ENCODE assay signal across 8 mouse cellular contexts in genomic region chr5:34549135-34549482, GRCm38 (mm10). TPM values are rescaled to one million over a fixed set of nuclear protein-coding genes. Genes with fewer than 3 reads are reported as not detected.
DNase-seq lines count a peak whose midpoint lies in the region; ATAC-seq and TF ChIP-seq lines count a peak whose summit lies in the region.

No protein-coding gene starts in this region.

- no peak for TF ChIP-seq CTCF in kidney, adult 2 months (conservative IDR thresholded peaks at IDR 0.05; ENCODE audit: insufficient read depth, insufficient read length, low read depth, low read length)

- H3K27ac ChIP-seq in kidney, adult 2 months (ENCODE audit: insufficient read depth, low read depth, low read length), result no peak overlapping the region
- H3K27ac ChIP-seq in embryonic facial prominence, embryonic 11.5 days (replicated peaks; ENCODE audit: low read depth, low read length), result no peak overlapping the region
- no peak overlapping the region for H3K27ac ChIP-seq in intestine, embryonic 14.5 days (ENCODE audit: low read depth)
- no peak overlapping the region for H3K27ac ChIP-seq in midbrain, embryonic 12.5 days (replicated peaks)

- no peaks in the 10 kb centered on the region for H3K36me3 ChIP-seq in kidney, adult 2 months (ENCODE audit: control insufficient read depth, insufficient read depth, low read length)
- peaks cover 6% of the 10 kb centered on the region for H3K36me3 ChIP-seq in embryonic facial prominence, embryonic 11.5 days (replicated peaks; ENCODE audit: control insufficient read depth, insufficient read depth, low read depth, low read length)
- H3K36me3 ChIP-seq in intestine, embryonic 14.5 days (ENCODE audit: control insufficient read depth, insufficient read depth, low read length), result peaks cover 11% of the 10 kb centered on the region
- H3K36me3 ChIP-seq in midbrain, embryonic 12.5 days, result peaks cover 24% of the 10 kb centered on the region

- 0 out of 2 replicates have a peak, but pooled peaks cover 3% of the 10 kb centered on the region for H3K4me1 ChIP-seq in kidney, adult 2 months (ENCODE audit: control insufficient read depth, insufficient read depth, low read length)
- no peaks in the 10 kb centered on the region; the same call in 1 of the 2 replicates for H3K4me1 ChIP-seq in embryonic facial prominence, embryonic 11.5 days (ENCODE audit: control insufficient read depth, insufficient read depth, low read length)
- peaks cover 7% of the 10 kb centered on the region; the same call in 1 of the 2 replicates for H3K4me1 ChIP-seq in intestine, embryonic 14.5 days (replicated peaks; ENCODE audit: control insufficient read depth, insufficient read depth, low read length)
- peaks cover 12% of the 10 kb centered on the region for H3K4me1 ChIP-seq in midbrain, embryonic 12.5 days

- no peak for DNase-seq in kidney, adult 2 months
- DNase-seq in kidney, adult 8-10 months, result no peak
- no peak for DNase-seq in embryonic facial prominence, embryonic 11.5 days (ENCODE audit: low spot score)
- DNase-seq in intestine, embryonic 14.5 days (ENCODE audit: low spot score), result peak; percentile 83
- DNase-seq in layer of hippocampus, adult 18-20 months (ENCODE audit: low spot score in 2 of 2), result no peak
- no peak for DNase-seq in adrenal gland, postnatal 25 days

- H3K4me3 ChIP-seq in kidney, adult 2 months (ENCODE audit: insufficient read depth, low read depth, low read length), result peak overlapping the region; percentile 66
- peak overlapping the region; percentile 90 for H3K4me3 ChIP-seq in embryonic facial prominence, embryonic 11.5 days (ENCODE audit: low read depth, low read length)
- peak overlapping the region; percentile 80 for H3K4me3 ChIP-seq in intestine, embryonic 14.5 days (ENCODE audit: low read depth, low read length)
- H3K4me3 ChIP-seq in midbrain, embryonic 12.5 days, result peak overlapping the region; percentile 79

- TF ChIP-seq POLR2A in kidney, adult 2 months (IDR thresholded peaks at IDR 0.05; ENCODE audit: low read depth, low read length), result no peak

- 20% methylated on average over 8 of the region's 8 CpGs for WGBS in kidney, adult 2 months
- WGBS in embryonic facial prominence, embryonic 11.5 days, result 21% methylated on average over 8 of the region's 8 CpGs
- WGBS in intestine, embryonic 14.5 days, result 27% methylated on average over 8 of the region's 8 CpGs
- WGBS in midbrain, embryonic 12.5 days, result 24% methylated on average over 8 of the region's 8 CpGs

- H3K4me2 ChIP-seq in embryonic facial prominence, embryonic 11.5 days (ENCODE audit: low read depth, low read length), result peak overlapping the region; percentile 44
- H3K4me2 ChIP-seq in intestine, embryonic 14.5 days (ENCODE audit: low read length), result peak overlapping the region; percentile 75
- peak overlapping the region; percentile 68 for H3K4me2 ChIP-seq in midbrain, embryonic 12.5 days (replicated peaks)

- no peaks in the 10 kb centered on the region for H3K9me3 ChIP-seq in embryonic facial prominence, embryonic 11.5 days (replicated peaks; ENCODE audit: control insufficient read depth, low read length)
- no peaks in the 10 kb centered on the region for H3K9me3 ChIP-seq in intestine, embryonic 14.5 days (ENCODE audit: control insufficient read depth, low read length)
- H3K9me3 ChIP-seq in midbrain, embryonic 12.5 days, result no peaks in the 10 kb centered on the region

- peak overlapping the region; percentile 98 for H3K9ac ChIP-seq in embryonic facial prominence, embryonic 11.5 days (replicated peaks; ENCODE audit: low read length)
- peak overlapping the region; percentile 86 for H3K9ac ChIP-seq in intestine, embryonic 14.5 days (ENCODE audit: low read length)
- peak overlapping the region; percentile 94; the same call in 1 of the 2 replicates for H3K9ac ChIP-seq in midbrain, embryonic 12.5 days (replicated peaks)

- peak; percentile 5; the same call in 1 of the 2 replicates for ATAC-seq in embryonic facial prominence, embryonic 11.5 days (replicated peaks; ENCODE audit: insufficient number of reproducible peaks, low FRiP score, low TSS enrichment, low read depth)
- peak; percentile 32; the same call in 1 of the 2 replicates for ATAC-seq in intestine, embryonic 14.5 days (replicated peaks; ENCODE audit: low FRiP score, low TSS enrichment, low read depth)
- ATAC-seq in midbrain, embryonic 12.5 days (ENCODE audit: low FRiP score, low read depth), result peak; percentile 31
- ATAC-seq in erythroid progenitor cell, adult 5-6 weeks (replicated peaks; ENCODE audit: low FRiP score, poor library complexity, severe bottlenecking), result no peak

- H3K27me3 ChIP-seq in kidney, adult 2 months (replicated peaks; ENCODE audit: control insufficient read depth, insufficient read depth, low read length), result no peaks in the 10 kb centered on the region
- no peaks in the 10 kb centered on the region for H3K27me3 ChIP-seq in embryonic facial prominence, embryonic 11.5 days (ENCODE audit: control insufficient read depth, insufficient read depth, low read length)
- H3K27me3 ChIP-seq in intestine, embryonic 14.5 days (replicated peaks; ENCODE audit: control insufficient read depth, insufficient read depth, low read length), result no peaks in the 10 kb centered on the region
- no peaks in the 10 kb centered on the region for H3K27me3 ChIP-seq in midbrain, embryonic 12.5 days

RNA-seq across cellular contexts. Expression of gene Sh3bp2, which starts 23.5 kb away (rescaled TPM):
- 8.1 and 8.6 TPM in 2 replicates for polyA plus RNA-seq in kidney, adult 2 months (2012; rRNA removed)
- 7.4 and 10.4 TPM in 2 replicates for polyA plus RNA-seq in embryonic facial prominence, embryonic 11.5 days (2014; fragmentation: Nextera tagmentation; extraction: Ambion mirVana)
- polyA plus RNA-seq in intestine, embryonic 14.5 days (2014; fragmentation: Nextera tagmentation; extraction: Ambion mirVana), result 5.7 and 7.7 TPM in 2 replicates
- 13.5 and 15.8 TPM in 2 replicates for polyA plus RNA-seq in midbrain, embryonic 12.5 days (2016; fragmentation: Nextera tagmentation; extraction: Ambion mirVana)
- 1 to 10 TPM; 3.9 to 5.2 TPM for total RNA-seq in layer of hippocampus, adult 18-20 months (2021)
- 16.6 and 19.9 TPM in 2 replicates for total RNA-seq in adrenal gland, postnatal 25 days (2021)
- 1.7 and 4.3 TPM in 2 replicates for total RNA-seq in erythroid progenitor cell, adult 5-6 weeks (2015; ENCODE audit: low replicate concordance)
- 3.9 and 6.0 TPM in 2 replicates for total RNA-seq in erythroid progenitor cell, adult 5-6 weeks (2017; ENCODE audit: low replicate concordance)

RNA-seq across cellular contexts. Expression of gene Add1, which starts 24.4 kb away (rescaled TPM):
- polyA plus RNA-seq in kidney, adult 2 months (2012; rRNA removed), result 129 and 135 TPM in 2 replicates
- polyA plus RNA-seq in embryonic facial prominence, embryonic 11.5 days (2014; fragmentation: Nextera tagmentation; extraction: Ambion mirVana), result 145 and 160 TPM in 2 replicates
- polyA plus RNA-seq in intestine, embryonic 14.5 days (2014; fragmentation: Nextera tagmentation; extraction: Ambion mirVana), result 183 and 184 TPM in 2 replicates
- 206 and 208 TPM in 2 replicates for polyA plus RNA-seq in midbrain, embryonic 12.5 days (2016; fragmentation: Nextera tagmentation; extraction: Ambion mirVana)
- total RNA-seq in layer of hippocampus, adult 18-20 months (2021), result 100 to 1,000 TPM; 452 to 467 TPM
- 139 and 181 TPM in 2 replicates for total RNA-seq in adrenal gland, postnatal 25 days (2021)
- 547 and 570 TPM in 2 replicates for total RNA-seq in erythroid progenitor cell, adult 5-6 weeks (2015; ENCODE audit: low replicate concordance)
- total RNA-seq in erythroid progenitor cell, adult 5-6 weeks (2017; ENCODE audit: low replicate concordance), result 969 and 1,003 TPM in 2 replicates

RNA-seq across cellular contexts. Expression of gene Tnip2, which starts 35.3 kb away (rescaled TPM):
- 11.4 and 13.6 TPM in 2 replicates for polyA plus RNA-seq in kidney, adult 2 months (2012; rRNA removed)
- 3.4 and 6.4 TPM in 2 replicates for polyA plus RNA-seq in embryonic facial prominence, embryonic 11.5 days (2014; fragmentation: Nextera tagmentation; extraction: Ambion mirVana)
- polyA plus RNA-seq in intestine, embryonic 14.5 days (2014; fragmentation: Nextera tagmentation; extraction: Ambion mirVana), result 12.9 and 19.4 TPM in 2 replicates
- polyA plus RNA-seq in midbrain, embryonic 12.5 days (2016; fragmentation: Nextera tagmentation; extraction: Ambion mirVana), result 6.8 and 11.2 TPM in 2 replicates
- 10 to 100 TPM; 22.9 to 24.3 TPM for total RNA-seq in layer of hippocampus, adult 18-20 months (2021)
- total RNA-seq in adrenal gland, postnatal 25 days (2021), result 14.9 and 24.7 TPM in 2 replicates
- 3.2 TPM in 1 of 2 replicates, not detected in the other for total RNA-seq in erythroid progenitor cell, adult 5-6 weeks (2015; ENCODE audit: low replicate concordance)
- 0.23 and 7.4 TPM in 2 replicates for total RNA-seq in erythroid progenitor cell, adult 5-6 weeks (2017; ENCODE audit: low replicate concordance)
